ENCODE assay signal across 8 mouse cellular contexts in the genomic region with DNA sequence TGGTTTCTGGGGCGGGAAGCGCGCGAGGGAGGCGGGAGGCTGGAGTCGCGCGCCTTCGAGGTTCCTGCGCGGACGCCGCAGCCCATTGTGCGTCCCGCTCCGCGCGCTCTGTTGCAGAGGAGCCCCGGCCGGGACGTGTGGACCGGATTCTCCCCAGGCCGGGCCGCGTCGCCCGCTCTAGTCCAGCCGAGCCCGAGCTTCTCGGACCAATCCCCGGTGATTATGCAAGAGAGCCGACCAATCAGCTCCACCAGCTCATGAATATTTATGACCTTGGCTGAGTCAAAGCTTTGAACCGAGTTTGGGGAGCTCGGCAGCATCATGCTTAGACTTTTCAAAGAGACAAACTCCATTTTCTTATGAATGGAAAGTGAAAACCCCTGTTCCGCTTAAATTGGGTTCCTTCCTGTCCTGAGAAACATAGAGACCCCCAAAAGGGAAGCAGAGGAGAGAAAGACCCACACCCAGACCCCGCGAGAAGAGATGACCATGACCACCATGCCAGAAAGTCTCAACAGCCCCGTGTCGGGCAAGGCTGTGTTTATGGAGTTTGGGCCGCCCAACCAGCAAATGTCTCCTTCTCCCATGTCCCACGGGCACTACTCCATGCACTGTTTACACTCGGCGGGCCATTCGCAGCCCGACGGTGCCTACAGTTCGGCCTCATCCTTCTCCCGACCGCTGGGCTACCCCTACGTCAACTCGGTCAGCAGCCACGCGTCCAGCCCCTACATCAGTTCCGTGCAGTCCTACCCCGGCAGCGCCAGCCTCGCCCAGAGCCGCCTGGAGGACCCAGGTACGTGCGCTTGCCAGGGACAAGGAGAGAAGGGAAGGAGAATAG. TPM values are rescaled to one million over a fixed set of nuclear protein-coding genes. Genes with fewer than 3 reads are reported as not detected.
DNase-seq lines count a peak whose midpoint lies in the region; ATAC-seq and TF ChIP-seq lines count a peak whose summit lies in the region.

No protein-coding gene starts in this region.

- H3K4me3 ChIP-seq in intestine, embryonic 16.5 days (ENCODE audit: low read length): peak overlapping the region; percentile 53
- peak overlapping the region; percentile 8 to 31; a peak in 2 of 4 replicates for H3K4me3 ChIP-seq in liver, embryonic 14.5 days (ENCODE audit: insufficient read depth in 1 of 2, low read depth in 2 of 2, low read length in 2 of 2)

- H3K9ac ChIP-seq in intestine, embryonic 16.5 days (ENCODE audit: low read depth, low read length): peak overlapping the region; percentile 54
- no peak overlapping the region for H3K9ac ChIP-seq in liver, embryonic 14.5 days (replicated peaks)

- H3K9me3 ChIP-seq in intestine, embryonic 16.5 days (ENCODE audit: control insufficient read depth, low read length): no peaks in the 10 kb centered on the region
- no peaks in the 10 kb centered on the region for H3K9me3 ChIP-seq in liver, embryonic 14.5 days (ENCODE audit: control insufficient read depth, low read length)

- DNase-seq in spleen, postnatal 36 days (ENCODE audit: low spot score in 2 of 2): peak; percentile 46 to 58
- no peak for DNase-seq in spleen, adult 12 weeks (ENCODE audit: low spot score)
- DNase-seq in embryo, embryonic 11 days: peak; percentile 95
- DNase-seq in liver, embryonic 14.5 days (ENCODE audit: low read depth in 3 of 3, low spot score in 3 of 3): peak; percentile 52 to 56 (median 52)
- DNase-seq in neural tube, embryonic 10.5 days (ENCODE audit: extremely low spot score, low spot score): peak; percentile 73
- peak; percentile 61 to 66 for DNase-seq in thymus, postnatal 36 days

- peak overlapping the region; percentile 90 for H3K4me2 ChIP-seq in intestine, embryonic 16.5 days (ENCODE audit: low read depth, low read length)
- H3K4me2 ChIP-seq in liver, embryonic 14.5 days (ENCODE audit: low read depth): peak overlapping the region; percentile 60

- under 1% methylated on average over 60 of the region's 60 CpGs for WGBS in intestine, embryonic 16.5 days
- WGBS in liver, embryonic 14.5 days (ENCODE audit: insufficient replicate concordance): under 1% methylated on average over 60 of the region's 60 CpGs

- peaks cover 14% of the 10 kb centered on the region for H3K4me1 ChIP-seq in intestine, embryonic 16.5 days (ENCODE audit: control insufficient read depth, insufficient read depth, low read length)
- no peaks in the 10 kb centered on the region for H3K4me1 ChIP-seq in liver, embryonic 14.5 days (replicated peaks; ENCODE audit: control insufficient read depth in 2 of 2, insufficient read depth in 2 of 2, low read length in 1 of 2)

- H3K27me3 ChIP-seq in intestine, embryonic 16.5 days (replicated peaks; ENCODE audit: control insufficient read depth, insufficient read depth, low read length): peaks cover 88% of the 10 kb centered on the region
- H3K27me3 ChIP-seq in liver, embryonic 14.5 days (ENCODE audit: control insufficient read depth, insufficient read depth, low read length): peaks cover 100% of the 10 kb centered on the region

- no peak for TF ChIP-seq CTCF in liver, embryonic 14.5 days (IDR thresholded peaks at IDR 0.05; ENCODE audit: low read depth)

- peak overlapping the region; percentile 20 for H3K27ac ChIP-seq in intestine, embryonic 16.5 days (ENCODE audit: low read length)
- H3K27ac ChIP-seq in liver, embryonic 14.5 days: no peak overlapping the region

- peak; percentile 85 for ATAC-seq in granulocyte monocyte progenitor cell, adult 5-6 weeks (replicated peaks; ENCODE audit: poor library complexity, severe bottlenecking)
- ATAC-seq in intestine, embryonic 16.5 days: peak; percentile 93
- ATAC-seq in liver, embryonic 14.5 days (ENCODE audit: insufficient read depth): peak; percentile 82

- H3K36me3 ChIP-seq in intestine, embryonic 16.5 days (ENCODE audit: control insufficient read depth, insufficient read depth, low read length): no peaks in the 10 kb centered on the region
- no peaks in the 10 kb centered on the region for H3K36me3 ChIP-seq in liver, embryonic 14.5 days (replicated peaks; ENCODE audit: control insufficient read depth, insufficient read depth, low read depth)

- no peak for TF ChIP-seq EP300 in liver, embryonic 14.5 days (IDR thresholded peaks at IDR 0.05; ENCODE audit: low read depth)

RNA-seq across cellular contexts. Expression of a gene that starts 1.8 kb away (rescaled TPM):
- total RNA-seq in granulocyte monocyte progenitor cell, adult 5-6 weeks (2014; fragmentation: Nextera tagmentation): not detected in 2 replicates
- total RNA-seq in granulocyte monocyte progenitor cell, adult 5-6 weeks (2017): not detected in 2 replicates
- polyA plus RNA-seq in intestine, embryonic 16.5 days (2015; fragmentation: Nextera tagmentation; extraction: Ambion mirVana): 4.2 and 5.1 TPM in 2 replicates
- polyA plus RNA-seq in liver, embryonic 14.5 days (2012; rRNA removed): 0.07 and 0.38 TPM in 2 replicates
- polyA plus RNA-seq in liver, embryonic 14.5 days (2014; fragmentation: Nextera tagmentation; extraction: Ambion mirVana): not detected in 2 replicates

RNA-seq across cellular contexts. Expression of a gene that starts 16.8 kb away (rescaled TPM):
- not detected in 2 replicates for total RNA-seq in granulocyte monocyte progenitor cell, adult 5-6 weeks (2014; fragmentation: Nextera tagmentation)
- total RNA-seq in granulocyte monocyte progenitor cell, adult 5-6 weeks (2017): not detected in 2 replicates
- 1.5 and 1.8 TPM in 2 replicates for polyA plus RNA-seq in intestine, embryonic 16.5 days (2015; fragmentation: Nextera tagmentation; extraction: Ambion mirVana)
- polyA plus RNA-seq in liver, embryonic 14.5 days (2012; rRNA removed): 0.01 and 0.05 TPM in 2 replicates
- not detected in 2 replicates for polyA plus RNA-seq in liver, embryonic 14.5 days (2014; fragmentation: Nextera tagmentation; extraction: Ambion mirVana)
